Mouse (Mus musculus): ENCODE measurements around the gene Adam12.

DNA sequence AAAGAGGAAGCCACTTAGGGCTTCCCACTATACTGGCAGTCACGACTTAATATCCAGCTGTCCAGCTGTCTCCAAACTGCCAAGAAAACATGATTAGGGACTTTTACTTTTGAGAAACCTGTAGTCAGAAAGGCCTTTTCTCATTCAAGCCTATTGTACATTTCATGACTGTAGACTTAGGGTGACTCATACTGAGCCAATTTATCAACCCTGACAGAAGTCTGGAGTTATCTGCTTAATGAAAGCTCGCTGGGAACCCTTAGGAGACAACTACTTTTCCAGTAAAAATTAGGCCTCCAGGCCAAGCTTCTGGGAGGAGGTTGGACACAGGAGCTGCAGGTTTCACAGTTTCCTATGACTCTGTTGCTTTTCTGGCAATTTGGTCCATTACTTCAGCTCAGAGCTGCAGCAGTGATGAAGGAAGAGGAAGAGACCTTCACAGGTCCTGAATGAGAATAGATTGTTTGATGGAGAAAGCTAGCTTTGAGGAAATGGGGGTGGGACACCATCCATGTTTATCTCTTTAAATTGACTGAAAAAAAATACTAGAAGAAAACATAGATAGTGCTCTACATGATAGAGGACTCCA lies 285.1 kb downstream of the Adam12 start:
- TF ChIP-seq CTCF (IDR thresholded peaks at IDR 0.05) (no peak), EP300 (IDR thresholded peaks at IDR 0.05; ENCODE audit: insufficient read depth, low read depth, low read length) (no peak), POLR2A (IDR thresholded peaks at IDR 0.05; ENCODE audit: insufficient read depth, low read depth, low read length) (no peak)

All from heart, adult 2 months (tissue).